Mouse (Mus musculus) thymus, adult 2 months (tissue): ENCODE results near the gene Rfk. TPM values are rescaled to one million over a fixed set of nuclear protein-coding genes. Genes with fewer than 3 reads are reported as not detected.

ENCODE experiments used
- DNase-seq: peaks from one replicate; pipeline ENCODE4 v3.0.0; 2021
- H3K27ac ChIP-seq: fragments of 200-500 bp; 2 replicates; pipeline ENCODE4 v1.5.1; 2012; ENCODE audit warnings: low read length, control low read depth; ENCODE audit not compliant: control insufficient read depth, insufficient read depth
- H3K27me3 ChIP-seq: fragments of 200-500 bp; 2 replicates; pipeline ENCODE4 v1.6.1; 2012; ENCODE audit warnings: mild to moderate bottlenecking, low read length, moderate library complexity, mixed read lengths; ENCODE audit not compliant: control insufficient read depth, insufficient read depth
- H3K36me3 ChIP-seq: fragments of 200-500 bp; 2 replicates; pipeline ENCODE4 v1.6.1; 2012; ENCODE audit warnings: mild to moderate bottlenecking, low read length, moderate library complexity; ENCODE audit not compliant: control insufficient read depth, insufficient read depth
- H3K4me1 ChIP-seq: fragments of 200-500 bp; replicated peaks from 2 replicates; pipeline ENCODE4 v1.6.1; 2012; ENCODE audit warnings: low read length; ENCODE audit not compliant: control insufficient read depth, insufficient read depth
- H3K4me3 ChIP-seq: fragments of 200-500 bp; 2 replicates; pipeline ENCODE4 v1.5.1; 2012; ENCODE audit warnings: mild to moderate bottlenecking, low read length, control low read depth, moderate library complexity; ENCODE audit not compliant: control insufficient read depth, insufficient read depth
- CTCF ChIP-seq: fragments of 200-500 bp; IDR thresholded peaks from 2 replicates; pipeline ENCODE4 v1.5.1; 2012; ENCODE audit warnings: mild to moderate bottlenecking, control low read depth, low read length, moderate library complexity, borderline replicate concordance; ENCODE audit not compliant: control insufficient read depth, poor library complexity, insufficient read depth; ENCODE audit errors: extremely low read depth
- POLR2A ChIP-seq: fragments of 200-500 bp; IDR thresholded peaks from 2 replicates; pipeline ENCODE4 v1.6.1; 2012; ENCODE audit warnings: mild to moderate bottlenecking, low read length, control low read depth, moderate library complexity; ENCODE audit not compliant: control insufficient read depth, poor library complexity, insufficient read depth; ENCODE audit errors: extremely low read depth
- WGBS: fragments of 180-500 bp; shearing (Covaris S2); methylation state at CpG from one replicate; pipeline ENCODE4 v1.1.7; 2018; 5-methylcytosine and 5-hydroxymethylcytosine counted together
- polyA plus RNA-seq: library from polyadenylated mRNA; depleted of rRNA; stranded (reverse); fragments of >200 nt; gene quantifications from 2 replicates; pipeline ENCODE4 v1.2.3, GENCODE M21; 2012

Rfk gene
- polyA plus RNA-seq, 1 experiment = 39.8 TPM

DNA sequence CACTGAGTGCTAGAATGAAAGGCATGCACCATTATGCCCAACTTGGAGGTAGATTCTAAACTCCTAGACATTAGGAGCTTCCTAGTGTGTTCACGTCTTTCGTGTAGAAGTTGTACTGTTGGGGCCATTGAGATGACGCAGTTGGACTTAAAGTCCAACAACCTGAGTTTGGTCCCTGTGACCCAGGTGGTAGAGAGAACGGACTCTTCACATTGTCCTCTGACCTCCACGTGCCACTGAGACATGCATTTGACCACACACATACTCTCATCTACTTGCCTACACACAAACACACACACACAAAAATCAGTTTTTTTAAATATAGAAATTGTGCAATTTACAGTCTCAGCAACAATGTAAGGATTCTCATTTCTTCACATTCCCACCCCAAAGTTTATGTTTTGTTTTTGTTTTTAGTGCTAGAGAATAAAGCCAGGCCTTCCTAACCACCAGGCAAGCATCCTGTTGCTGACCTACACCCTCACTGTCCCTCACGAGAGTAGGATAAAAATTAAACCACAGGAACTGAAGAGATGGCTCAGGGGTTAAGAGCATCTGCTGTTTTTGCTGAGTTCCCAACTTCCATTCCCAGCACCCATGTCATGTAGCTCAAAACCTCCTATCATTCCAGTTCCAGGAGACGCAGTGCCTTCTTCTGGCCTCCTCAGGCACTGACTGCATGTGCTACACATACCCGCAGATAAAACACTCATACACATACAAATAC, 27.3 kb upstream of the Rfk start:
- H3K27ac ChIP-seq = no peak overlapping the region
- DNase-seq = no peak
- TF ChIP-seq POLR2A = no peak
- no peak for TF ChIP-seq CTCF
- 95% methylated on average over 8 of the region's 8 CpGs for WGBS
- no peaks in the 10 kb centered on the region for H3K36me3 ChIP-seq
- no peaks in the 10 kb centered on the region for H3K27me3 ChIP-seq
- no peak overlapping the region for H3K4me3 ChIP-seq
- H3K4me1 ChIP-seq = no peaks in the 10 kb centered on the region

DNA sequence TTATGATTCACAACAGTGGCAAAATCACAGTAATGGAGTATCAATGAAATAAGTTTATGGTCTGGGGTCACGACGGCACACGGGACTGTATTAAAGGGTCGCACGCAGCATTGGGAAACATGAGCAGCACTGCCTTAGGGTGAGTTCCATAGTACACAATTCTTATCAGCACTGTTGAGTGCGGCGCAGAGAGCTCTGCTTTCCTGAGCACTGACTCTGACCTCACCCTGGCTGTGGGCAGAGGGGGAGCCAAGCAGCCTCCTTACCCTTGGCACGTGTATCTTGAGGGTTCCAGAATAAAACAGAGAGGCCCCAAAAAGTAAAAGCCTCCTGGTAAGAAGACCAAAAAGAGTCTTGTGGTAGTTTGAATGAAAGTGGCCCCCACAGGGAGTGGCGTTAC, 25.3 kb upstream of the Rfk start:
- Histone ChIP-seq H3K36me3 (no peaks in the 10 kb centered on the region), H3K4me1 (no peaks in the 10 kb centered on the region), H3K27ac (no peak overlapping the region), H3K27me3 (no peaks in the 10 kb centered on the region), H3K4me3 (no peak overlapping the region)
- no peak for TF ChIP-seq POLR2A
- no peak for TF ChIP-seq CTCF
- WGBS = 85% methylated on average over 9 of the region's 9 CpGs
- DNase-seq = no peak

DNA sequence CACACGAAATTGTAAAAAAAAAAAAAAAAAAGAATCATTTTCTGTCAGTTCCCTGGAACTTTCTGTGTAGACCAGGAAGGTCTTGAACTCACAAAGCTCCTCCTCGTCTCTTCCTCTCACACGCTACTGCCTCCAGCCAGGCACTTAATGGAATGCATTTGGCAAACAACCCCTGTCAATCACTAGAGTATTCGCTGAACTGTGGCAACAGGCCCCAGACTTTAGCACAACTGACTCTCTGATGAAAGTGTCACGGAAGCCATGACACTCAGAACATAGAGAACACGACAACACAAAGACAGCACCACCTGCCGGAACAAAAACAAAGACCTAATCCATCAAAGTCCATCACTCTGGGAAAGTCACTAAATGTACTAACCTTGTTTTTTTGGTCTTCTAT, 24.3 kb upstream of the Rfk start:
- TF ChIP-seq POLR2A (no peak), CTCF (no peak)
- Histone ChIP-seq H3K36me3 (no peaks in the 10 kb centered on the region), H3K27ac (no peak overlapping the region), H3K4me3 (no peak overlapping the region), H3K27me3 (no peaks in the 10 kb centered on the region), H3K4me1 (no peaks in the 10 kb centered on the region)
- no peak for DNase-seq
- 89% methylated on average over 7 of the region's 7 CpGs for WGBS

DNA sequence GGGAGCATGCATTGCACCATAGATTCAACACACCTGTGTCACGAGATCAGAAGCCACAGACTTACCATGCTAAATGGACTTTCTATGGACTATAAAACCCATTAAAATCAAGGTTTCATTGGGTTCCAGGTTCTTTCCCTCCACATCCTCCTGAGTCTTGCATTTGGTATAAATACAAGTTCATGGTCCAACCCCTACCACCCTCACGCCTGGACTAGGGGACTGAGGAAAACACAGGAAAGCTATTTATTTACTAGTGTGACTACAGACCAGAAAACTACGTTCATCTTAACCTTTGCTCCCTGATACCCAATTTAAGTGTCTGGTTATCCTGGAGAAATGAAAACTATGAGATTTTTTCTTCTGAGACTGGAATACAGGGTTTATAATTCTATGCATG, 21.1 kb upstream of the Rfk start, which contains the start of gene Gcnt1:
TSS of gene Gcnt1 (minus strand) at position 144 of the 400 bp plus-strand sequence.
- no peak for DNase-seq
- H3K4me3 ChIP-seq = no peak within 1 kb of the TSS

DNA sequence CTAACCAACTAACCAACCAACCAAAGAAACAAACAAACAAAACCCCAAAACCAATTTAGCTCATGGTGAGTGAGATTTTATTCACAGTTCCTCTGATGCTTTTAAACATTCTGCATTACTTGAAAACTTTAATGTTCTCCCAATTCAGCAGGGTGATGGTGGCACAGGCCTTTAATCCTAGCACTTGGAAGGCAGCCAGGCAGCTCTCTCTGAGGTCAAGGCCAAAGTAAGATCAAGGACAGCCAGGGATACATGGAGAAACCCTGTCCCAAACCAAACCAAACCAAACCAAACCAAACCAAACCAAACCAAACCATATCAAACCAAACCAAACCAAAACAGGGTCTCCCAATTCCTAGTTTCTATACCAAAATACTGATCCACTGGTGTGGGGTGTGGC, 15.0 kb upstream of the Rfk start:
- no peaks in the 10 kb centered on the region for H3K27me3 ChIP-seq
- no peak for TF ChIP-seq CTCF
- TF ChIP-seq POLR2A = no peak

More for the DNA sequence above, 21.1 kb upstream of the Rfk start, which contains the start of gene Gcnt1:
- no peaks in the 10 kb centered on the region for H3K36me3 ChIP-seq
- H3K4me1 ChIP-seq = no peaks in the 10 kb centered on the region
- no peaks in the 10 kb centered on the region for H3K27me3 ChIP-seq
- 95% methylated on average over 3 of the region's 3 CpGs for WGBS
- no peak within 1 kb of the TSS for H3K27ac ChIP-seq
- no peak for TF ChIP-seq POLR2A
- TF ChIP-seq CTCF = no peak

DNA sequence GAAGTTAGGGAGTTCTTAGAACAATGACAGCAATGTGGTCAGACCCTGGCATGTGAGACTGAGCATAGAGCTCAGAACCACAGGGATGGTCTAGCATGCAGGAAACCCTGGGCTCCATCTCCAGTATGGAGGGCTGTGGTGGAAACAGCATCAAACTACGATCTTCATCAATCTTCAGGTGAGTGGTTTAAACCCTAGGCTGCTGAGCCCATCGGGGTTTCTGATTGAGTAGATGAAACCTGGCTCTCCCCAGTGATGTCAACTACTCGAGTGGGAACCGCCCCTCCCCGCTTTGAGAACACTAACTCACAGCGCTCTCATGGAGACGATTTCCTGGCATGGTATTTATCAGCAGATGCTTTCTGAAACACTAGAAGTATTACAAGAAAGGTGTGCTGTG, 13.3 kb upstream of the Rfk start:
- no peak for DNase-seq
- no peaks in the 10 kb centered on the region for H3K27me3 ChIP-seq
- H3K4me1 ChIP-seq = no peaks in the 10 kb centered on the region
- TF ChIP-seq CTCF = no peak
- no peak for TF ChIP-seq POLR2A
- H3K27ac ChIP-seq = no peak overlapping the region
- 29% methylated on average over 7 of the region's 7 CpGs for WGBS
- H3K4me3 ChIP-seq = no peak overlapping the region
- H3K36me3 ChIP-seq = no peaks in the 10 kb centered on the region

More for the DNA sequence above, 15.0 kb upstream of the Rfk start:
- no peak overlapping the region for H3K27ac ChIP-seq
- no peak overlapping the region for H3K4me3 ChIP-seq
- no peaks in the 10 kb centered on the region for H3K36me3 ChIP-seq
- DNase-seq = no peak
- H3K4me1 ChIP-seq = no peaks in the 10 kb centered on the region

DNA sequence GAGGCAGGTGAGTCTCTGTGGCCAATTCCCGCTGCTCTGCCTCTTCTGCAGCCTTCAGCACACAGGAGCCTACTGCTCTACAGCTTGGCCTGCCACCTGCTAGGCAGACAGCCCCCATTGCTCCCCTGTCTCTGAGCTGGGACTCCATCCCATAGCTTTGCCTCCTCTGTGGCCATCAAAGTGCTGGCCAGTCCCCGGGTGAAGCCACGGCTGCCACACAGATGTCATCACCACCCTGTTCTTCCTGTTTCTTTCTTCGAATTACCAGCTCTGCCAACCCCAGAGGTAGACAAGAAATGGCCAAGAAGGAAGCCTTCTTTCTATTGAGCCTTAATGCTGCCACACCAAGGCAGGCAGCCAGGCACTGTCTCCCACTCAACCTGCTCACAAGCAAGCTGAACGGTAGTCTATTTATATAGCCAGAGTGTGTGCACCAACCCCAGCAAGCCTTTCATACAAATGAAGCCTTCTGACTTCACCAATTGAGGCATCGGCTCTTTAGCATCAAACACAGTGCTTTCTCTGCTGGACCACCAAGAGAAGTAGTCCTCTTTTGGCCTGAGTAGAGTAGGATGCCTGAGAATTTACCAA, 10.9 kb upstream of the Rfk start:
- Histone ChIP-seq H3K4me1 (no peaks in the 10 kb centered on the region), H3K36me3 (no peaks in the 10 kb centered on the region), H3K27me3 (no peaks in the 10 kb centered on the region), H3K27ac (no peak overlapping the region), H3K4me3 (no peak overlapping the region)
- no peak for TF ChIP-seq POLR2A
- no peak for TF ChIP-seq CTCF
- 36% methylated on average over 6 of the region's 6 CpGs for WGBS
- no peak for DNase-seq

DNA sequence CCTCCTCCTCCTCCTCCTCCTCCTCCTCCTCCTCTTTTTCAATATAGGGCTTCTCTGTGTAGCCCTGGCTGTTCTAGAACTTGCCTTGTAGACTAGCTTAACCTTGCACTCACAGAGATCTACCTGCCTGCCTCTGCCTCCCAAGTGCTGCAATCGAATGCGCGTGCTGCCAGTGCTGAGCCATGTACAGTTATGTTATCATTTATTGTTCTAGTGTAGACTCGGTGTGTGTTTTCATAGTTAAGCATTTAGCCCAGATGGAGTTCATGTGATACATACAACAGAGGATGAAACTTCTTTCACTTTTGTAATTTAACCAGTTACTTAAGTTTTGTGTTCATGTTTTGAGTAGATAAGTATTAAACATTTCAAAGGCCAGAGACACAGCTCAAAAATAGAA, 8.8 kb upstream of the Rfk start:
- Histone ChIP-seq H3K4me1 (no peaks in the 10 kb centered on the region), H3K27me3 (no peaks in the 10 kb centered on the region), H3K36me3 (no peaks in the 10 kb centered on the region), H3K4me3 (no peak overlapping the region), H3K27ac (no peak overlapping the region)
- DNase-seq = no peak
- 99% methylated on average over 4 of the region's 4 CpGs for WGBS
- TF ChIP-seq POLR2A = no peak
- no peak for TF ChIP-seq CTCF
